ENCODE assay signal across 7 mouse cellular contexts in the genomic region with DNA sequence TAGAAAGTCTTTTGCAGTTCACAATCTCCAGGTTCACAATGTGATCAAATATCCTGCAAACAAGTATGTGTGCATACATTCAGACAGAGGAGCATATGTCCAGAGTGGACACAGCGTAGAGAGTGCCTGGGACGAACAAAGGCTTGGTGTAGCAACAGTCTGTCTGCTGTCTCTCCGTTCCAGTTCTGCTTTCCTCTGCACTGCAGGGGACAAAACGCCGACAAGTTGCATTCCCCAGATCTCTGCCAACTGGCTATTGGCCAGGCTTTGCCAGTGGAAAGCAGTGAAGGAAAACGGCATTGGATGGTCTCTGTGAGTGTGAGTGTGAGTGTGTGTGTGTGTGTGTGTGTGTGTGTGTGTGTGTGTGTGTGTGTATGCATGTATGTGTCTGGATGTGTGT. TPM values are rescaled to one million over a fixed set of nuclear protein-coding genes. Genes with fewer than 3 reads are reported as not detected.
A peak's percentile ranks its signal among the peaks of the same experiment; 100 is the strongest.
DNase-seq lines count a peak whose midpoint lies in the region; ATAC-seq and TF ChIP-seq lines count a peak whose summit lies in the region.

No protein-coding gene starts in this region.

- no peak for DNase-seq in heart, postnatal 25 days (ENCODE audit: low spot score)
- peak; percentile 58 to 62 for DNase-seq in right cerebral cortex, postnatal 10 days (ENCODE audit: low spot score in 2 of 2)
- DNase-seq in right cerebral cortex, postnatal 36 days (ENCODE audit: low spot score in 2 of 2), result no peak
- peak; percentile 69 for DNase-seq in midbrain, postnatal 0 days (ENCODE audit: low spot score)
- DNase-seq in urinary bladder, adult 18-20 months (ENCODE audit: low spot score in 2 of 2), result no peak

- TF ChIP-seq CTCF in midbrain, postnatal 0 days (IDR thresholded peaks at IDR 0.05), result no peak

- H3K9ac ChIP-seq in heart, embryonic 15.5 days, result no peak overlapping the region
- H3K9ac ChIP-seq in hindbrain, embryonic 16.5 days (ENCODE audit: low read depth, low read length), result no peak overlapping the region
- no peak overlapping the region for H3K9ac ChIP-seq in midbrain, postnatal 0 days (replicated peaks; ENCODE audit: low read length, poor library complexity, severe bottlenecking)

- H3K27me3 ChIP-seq in heart, embryonic 15.5 days, result no peaks in the 10 kb centered on the region
- no peaks in the 10 kb centered on the region for H3K27me3 ChIP-seq in hindbrain, embryonic 16.5 days (replicated peaks; ENCODE audit: control insufficient read depth, insufficient read depth, low read length)
- no peaks in the 10 kb centered on the region for H3K27me3 ChIP-seq in midbrain, postnatal 0 days (ENCODE audit: insufficient read depth, low read length)

- 21% methylated on average over 6 of the region's 6 CpGs for WGBS in heart, embryonic 15.5 days
- 38% methylated on average over 6 of the region's 6 CpGs for WGBS in hindbrain, embryonic 16.5 days
- WGBS in midbrain, postnatal 0 days, result 58% methylated on average over 6 of the region's 6 CpGs

- H3K4me3 ChIP-seq in heart, embryonic 15.5 days, result no peak overlapping the region
- H3K4me3 ChIP-seq in hindbrain, embryonic 16.5 days (ENCODE audit: low read length), result no peak overlapping the region
- no peak overlapping the region for H3K4me3 ChIP-seq in midbrain, postnatal 0 days (ENCODE audit: low read depth, low read length)

- H3K27ac ChIP-seq in heart, embryonic 15.5 days, result 0 out of 2 replicates have a peak overlapping the region, but pooled peaks have one; percentile 19
- no peak overlapping the region for H3K27ac ChIP-seq in hindbrain, embryonic 16.5 days (ENCODE audit: low read depth, low read length)
- no peak overlapping the region for H3K27ac ChIP-seq in midbrain, postnatal 0 days (ENCODE audit: low read depth, low read length)

- ATAC-seq in heart, embryonic 15.5 days (replicated peaks; ENCODE audit: insufficient number of reproducible peaks, insufficient read depth, low FRiP score, low read depth), result 0 out of 2 replicates have a peak, but pooled peaks have one; percentile 50
- peak; percentile 76 for ATAC-seq in hindbrain, embryonic 16.5 days
- 0 out of 2 replicates have a peak, but pooled peaks have one; percentile 20 for ATAC-seq in midbrain, postnatal 0 days (ENCODE audit: low FRiP score)

- peak overlapping the region; percentile 1; the same call in 1 of the 2 replicates for H3K4me2 ChIP-seq in heart, embryonic 15.5 days
- 0 out of 2 replicates have a peak overlapping the region, but pooled peaks have one; percentile 12 for H3K4me2 ChIP-seq in hindbrain, embryonic 16.5 days (ENCODE audit: low read length)
- no peak overlapping the region for H3K4me2 ChIP-seq in midbrain, postnatal 0 days (ENCODE audit: low read depth, low read length, poor library complexity, severe bottlenecking)

- no peaks in the 10 kb centered on the region for H3K36me3 ChIP-seq in heart, embryonic 15.5 days
- no peaks in the 10 kb centered on the region for H3K36me3 ChIP-seq in hindbrain, embryonic 16.5 days (ENCODE audit: control insufficient read depth, insufficient read depth, low read length)
- H3K36me3 ChIP-seq in midbrain, postnatal 0 days (ENCODE audit: insufficient read depth, low read length), result no peaks in the 10 kb centered on the region

- intact Hi-C loops in heart, postnatal 25 days (cut with DNase I), result no loop called here

- no peaks in the 10 kb centered on the region for H3K9me3 ChIP-seq in heart, embryonic 15.5 days (replicated peaks)
- H3K9me3 ChIP-seq in hindbrain, embryonic 16.5 days (ENCODE audit: control insufficient read depth, low read length), result no peaks in the 10 kb centered on the region
- no peaks in the 10 kb centered on the region for H3K9me3 ChIP-seq in midbrain, postnatal 0 days (ENCODE audit: low read length)

- H3K4me1 ChIP-seq in heart, embryonic 15.5 days (replicated peaks), result peaks cover 7% of the 10 kb centered on the region; the same call in 1 of the 2 replicates
- no peaks in the 10 kb centered on the region for H3K4me1 ChIP-seq in hindbrain, embryonic 16.5 days (ENCODE audit: control insufficient read depth, insufficient read depth, low read depth, low read length)
- no peaks in the 10 kb centered on the region for H3K4me1 ChIP-seq in midbrain, postnatal 0 days (ENCODE audit: insufficient read depth, low read length)

RNA-seq across cellular contexts. Expression of gene Gdi2, which starts 14.4 kb away (rescaled TPM):
- 303 and 307 TPM in 2 replicates for polyA plus RNA-seq in heart, embryonic 15.5 days (2015; fragmentation: Nextera tagmentation; extraction: Ambion mirVana)
- total RNA-seq in heart, postnatal 25 days (2021), result 100 to 1,000 TPM; 241 to 258 TPM
- 414 and 419 TPM in 2 replicates for polyA plus RNA-seq in hindbrain, embryonic 16.5 days (2015; fragmentation: Nextera tagmentation; extraction: Ambion mirVana)
- total RNA-seq in midbrain, postnatal 0 days (2014; rRNA removed), result 220 and 259 TPM in 2 replicates
- 370 and 371 TPM in 2 replicates for polyA plus RNA-seq in midbrain, postnatal 0 days (2015; fragmentation: Nextera tagmentation; extraction: Ambion mirVana)

Comparison
In these comparisons a context has a peak if more than half of its experiments do, and no peak if none do; other contexts are left out.
1. DNase-seq: peak in right cerebral cortex, postnatal 10 days (2 of 2) and midbrain, postnatal 0 days (single experiment); none in heart, postnatal 25 days (single experiment), right cerebral cortex, postnatal 36 days (0 of 2) and urinary bladder, adult 18-20 months (0 of 2).
2. ATAC-seq: peak in every context shown above with its lines; median percentile 76 in hindbrain, embryonic 16.5 days; 50 in heart, embryonic 15.5 days; 20 in midbrain, postnatal 0 days.